14 mouse cellular contexts compared by ENCODE assay signal in the genomic region with DNA sequence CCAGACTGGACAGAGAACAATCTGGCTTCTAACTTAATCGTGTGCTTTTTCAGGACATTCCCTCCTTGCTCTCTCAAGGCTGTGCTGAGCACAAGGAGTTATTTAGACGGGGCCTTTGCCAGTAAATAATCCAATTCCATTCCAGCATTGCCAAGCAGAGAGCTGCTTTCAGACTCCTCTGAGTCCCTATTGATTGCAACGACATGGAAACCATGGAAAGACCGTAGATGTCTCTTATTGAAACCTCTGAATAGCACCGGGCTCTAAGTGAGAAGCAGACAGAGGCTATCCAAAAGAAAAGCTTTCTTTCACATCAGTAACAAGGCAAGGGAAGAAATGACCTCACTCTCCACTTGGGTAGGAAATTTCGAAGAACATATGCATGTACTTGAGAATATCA. TPM values are rescaled to one million over a fixed set of nuclear protein-coding genes. Genes with fewer than 3 reads are reported as not detected.
DNase-seq lines count a peak whose midpoint lies in the region; ATAC-seq and TF ChIP-seq lines count a peak whose summit lies in the region.
"Had no signal": no experiment of that assay in that cellular context is flagged by ENCODE, and none has a peak within 500 bp of the region (broad histone marks: within the 10 kb centered on the region; RNA-seq: fewer than 3 reads in every experiment).

No protein-coding gene starts in this region.

- WGBS in forebrain, embryonic 15.5 days = 17% methylated on average over 6 of the region's 6 CpGs

- peak; percentile 4 for DNase-seq in gastrocnemius, adult 18-20 months (ENCODE audit: low spot score)
- no peak for DNase-seq in gastrocnemius, postnatal 4 days (ENCODE audit: low spot score in 2 of 2)
- DNase-seq in left cerebral cortex, adult 2 months (ENCODE audit: extremely low spot score in 1 of 2, low spot score in 2 of 2) = no peak
- no peak for DNase-seq in left cerebral cortex, adult 11 months (ENCODE audit: low spot score)
- peak; percentile 47 for DNase-seq in brain, adult 2 months (ENCODE audit: low read depth, low spot score)
- DNase-seq in adrenal gland, postnatal 14 days = no peak
- DNase-seq: cerebellum, adult 11-12 months; heart, adult 18-20 months; lung, embryonic 14.5 days; right cerebral cortex, postnatal 4 days; thymus, adult 2 months had no signal

- intact Hi-C loops in left cerebral cortex, adult 2 months (cut with DNase I) = loop anchor here (10.0 kb wide), 2 partner anchors 743 to 817 kb away; a partner anchor contains a TSS

- H3K4me3 ChIP-seq in left cerebral cortex, adult 2 months = no peak overlapping the region
- no peak overlapping the region for H3K4me3 ChIP-seq in forebrain, embryonic 15.5 days
- H3K4me3 ChIP-seq: embryonic facial prominence, embryonic 13.5 days had no signal

- no peak overlapping the region for H3K4me2 ChIP-seq in forebrain, embryonic 15.5 days (replicated peaks)
- H3K4me2 ChIP-seq: embryonic facial prominence, embryonic 13.5 days; liver, embryonic 11.5 days; lung, embryonic 14.5 days had no signal

- peak; percentile 93 for ATAC-seq in forebrain, embryonic 15.5 days (replicated peaks)

- 0 out of 2 replicates have a peak, but pooled peaks cover 7% of the 10 kb centered on the region for H3K4me1 ChIP-seq in forebrain, embryonic 15.5 days
- H3K4me1 ChIP-seq: embryonic facial prominence, embryonic 13.5 days had no signal

- no peaks in the 10 kb centered on the region for H3K36me3 ChIP-seq in forebrain, embryonic 15.5 days
- H3K36me3 ChIP-seq: embryonic facial prominence, embryonic 13.5 days had no signal

- no peak for TF ChIP-seq CTCF in left cerebral cortex, adult 2 months (IDR thresholded peaks at IDR 0.05)

- no peaks in the 10 kb centered on the region for H3K9me3 ChIP-seq in forebrain, embryonic 15.5 days
- H3K9me3 ChIP-seq: embryonic facial prominence, embryonic 13.5 days had no signal

- H3K9ac ChIP-seq in forebrain, embryonic 15.5 days (replicated peaks) = no peak overlapping the region
- H3K9ac ChIP-seq: embryonic facial prominence, embryonic 13.5 days; lung, embryonic 14.5 days had no signal

- no peaks in the 10 kb centered on the region for H3K27me3 ChIP-seq in forebrain, embryonic 15.5 days
- H3K27me3 ChIP-seq: embryonic facial prominence, embryonic 13.5 days had no signal

- H3K27ac ChIP-seq in left cerebral cortex, adult 2 months = peak overlapping the region; percentile 17; the same call in 1 of the 2 replicates
- H3K27ac ChIP-seq in forebrain, embryonic 15.5 days (replicated peaks) = peak overlapping the region; percentile 28
- H3K27ac ChIP-seq: embryonic facial prominence, embryonic 13.5 days had no signal

RNA-seq across cellular contexts. Expression of a gene that starts 8.3 kb away (rescaled TPM):
- under 1 TPM; 0.14 to 0.53 TPM for total RNA-seq in gastrocnemius, adult 18-20 months (2021)
- 1 to 10 TPM; 1.1 to 1.8 TPM for total RNA-seq in gastrocnemius, postnatal 4 days (2021)
- 10 to 100 TPM; 25.2 to 30.7 TPM for total RNA-seq in left cerebral cortex, adult 2 months (2021)
- 11.8 and 13.1 TPM in 2 replicates for polyA plus RNA-seq in forebrain, embryonic 15.5 days (2015; fragmentation: Nextera tagmentation; extraction: Ambion mirVana)
- 0.26 and 0.56 TPM in 2 replicates for total RNA-seq in adrenal gland, postnatal 14 days (2021)
- polyA plus RNA-seq: thymus, adult 2 months had no signal

Comparison
In these comparisons a context has a peak if more than half of its experiments do, and no peak if none do; other contexts are left out.
1. DNase-seq: peak in gastrocnemius, adult 18-20 months (single experiment) and brain, adult 2 months (single experiment); none in gastrocnemius, postnatal 4 days (0 of 2), left cerebral cortex, adult 2 months (0 of 2), left cerebral cortex, adult 11 months (single experiment) and adrenal gland, postnatal 14 days (single experiment).
2. RNA of a gene that starts 8.3 kb away (total RNA-seq): 25.2 to 30.7 TPM in left cerebral cortex, adult 2 months; 1.1 to 1.8 TPM in gastrocnemius, postnatal 4 days, 0.26 to 0.56 TPM in adrenal gland, postnatal 14 days and 0.14 to 0.53 TPM in gastrocnemius, adult 18-20 months; every median in the first group is over 4 times any median in the second.